Mouse (Mus musculus): ENCODE measurements around the gene Def8. TPM values are rescaled to one million over a fixed set of nuclear protein-coding genes. Genes with fewer than 3 reads are reported as not detected.

Def8 gene
- polyA plus RNA-seq (2015; fragmentation: Nextera tagmentation; extraction: Ambion mirVana) = 34.4 and 39.8 TPM in 2 replicates

DNA sequence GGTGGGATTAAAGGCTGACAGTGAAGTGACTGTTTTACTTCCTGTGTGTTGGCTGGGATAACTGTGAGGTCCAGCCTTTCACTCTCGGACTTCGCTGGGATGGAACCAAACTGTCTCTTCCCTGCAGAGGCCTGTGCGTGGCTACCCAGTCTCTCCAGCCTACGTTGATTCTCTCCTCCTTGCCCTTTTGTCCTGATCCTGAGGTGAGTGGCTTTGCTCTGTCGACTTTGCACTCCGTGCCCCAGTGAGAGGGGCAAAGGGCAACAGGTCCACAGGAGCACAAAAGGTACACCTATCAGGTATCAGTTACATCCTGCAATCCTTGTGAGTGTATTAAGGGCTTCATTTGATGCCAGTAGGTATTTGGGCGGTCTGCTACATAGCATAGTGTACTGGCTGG, at the start of gene Def8:
TSS of gene Def8 (plus strand) at position 87 of the 400 bp plus-strand sequence.
- no peaks in the 10 kb centered on the region for H3K36me3 ChIP-seq
- H3K4me1 ChIP-seq = peaks cover 9% of the 10 kb centered on the region; the same call in 1 of the 2 replicates
- no peak within 1 kb of the TSS for H3K9ac ChIP-seq
- H3K4me2 ChIP-seq = peak within 1 kb of the TSS; percentile 57
- H3K4me3 ChIP-seq (replicated peaks) = peak within 1 kb of the TSS; percentile 31
- no peak for ATAC-seq (replicated peaks; ENCODE audit: low FRiP score)
- peaks cover 24% of the 10 kb centered on the region for H3K9me3 ChIP-seq (replicated peaks)
- 66% methylated on average over 7 of the region's 7 CpGs for WGBS
- no peaks in the 10 kb centered on the region for H3K27me3 ChIP-seq
- no peak within 1 kb of the TSS for H3K27ac ChIP-seq

DNA sequence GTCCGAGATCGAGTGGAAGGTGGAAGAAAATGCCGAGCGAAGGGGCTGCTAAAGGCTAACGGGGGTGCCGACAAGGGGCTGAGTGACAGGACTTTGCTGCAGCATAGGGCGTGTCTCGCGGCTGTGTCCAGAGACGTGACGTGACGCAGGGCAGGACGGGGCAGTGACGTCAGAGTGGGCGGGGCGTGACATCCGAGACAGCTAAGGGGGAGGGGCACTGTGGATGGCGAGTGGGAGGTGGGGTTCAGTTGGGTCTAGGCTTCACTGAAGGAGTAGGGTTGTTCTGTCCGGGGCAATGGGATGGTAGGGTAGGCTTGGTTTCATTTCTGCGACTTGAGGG, 49.1 kb upstream of the Def8 start:
- peak overlapping the region; percentile 99 for H3K27ac ChIP-seq
- H3K27me3 ChIP-seq = no peaks in the 10 kb centered on the region
- peak overlapping the region; percentile 91 for H3K4me3 ChIP-seq (replicated peaks)
- under 1% methylated on average over 20 of the region's 20 CpGs for WGBS
- H3K9ac ChIP-seq = peak overlapping the region; percentile 83
- no peaks in the 10 kb centered on the region for H3K9me3 ChIP-seq (replicated peaks)
- peak; percentile 85 for ATAC-seq (replicated peaks; ENCODE audit: low FRiP score)
- H3K4me2 ChIP-seq = peak overlapping the region; percentile 90
- peaks cover 22% of the 10 kb centered on the region for H3K36me3 ChIP-seq
- peaks cover 19% of the 10 kb centered on the region for H3K4me1 ChIP-seq

GRCm38 (mm10) chr8:123375701-123376100, 47.6 kb upstream of the Def8 start:
- no peaks in the 10 kb centered on the region for H3K27me3 ChIP-seq
- H3K27ac ChIP-seq = no peak overlapping the region
- no peak overlapping the region for H3K4me3 ChIP-seq (replicated peaks)
- peaks cover 29% of the 10 kb centered on the region for H3K36me3 ChIP-seq
- H3K4me1 ChIP-seq = peaks cover 19% of the 10 kb centered on the region
- H3K9me3 ChIP-seq (replicated peaks) = no peaks in the 10 kb centered on the region
- ATAC-seq (replicated peaks; ENCODE audit: low FRiP score) = no peak
- no peak overlapping the region for H3K9ac ChIP-seq
- 87% methylated on average over 10 of the region's 10 CpGs for WGBS
- no peak overlapping the region for H3K4me2 ChIP-seq

DNA sequence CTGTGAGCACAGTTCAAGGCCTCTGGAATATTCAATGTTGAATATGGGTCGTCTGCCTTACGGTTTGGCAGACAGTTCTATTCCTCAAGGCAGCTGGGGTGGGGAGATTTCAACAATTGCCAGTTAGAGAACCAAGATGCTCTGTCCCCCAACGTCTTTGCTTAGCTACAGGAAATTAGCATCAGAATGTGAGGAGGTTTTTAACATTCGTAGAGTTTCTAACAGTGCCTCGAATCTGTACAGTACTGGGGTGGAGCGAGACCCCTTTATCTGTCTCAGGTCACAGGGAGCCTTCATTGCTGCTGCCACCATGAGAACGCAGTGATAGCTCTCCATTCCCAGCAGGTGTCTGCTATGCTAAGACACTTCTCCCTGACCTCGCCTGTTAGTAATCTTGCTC, 47.2 kb upstream of the Def8 start:
- ATAC-seq (replicated peaks; ENCODE audit: low FRiP score) = no peak
- 79% methylated on average over 8 of the region's 8 CpGs for WGBS
- no peak overlapping the region for H3K27ac ChIP-seq
- no peak overlapping the region for H3K4me3 ChIP-seq (replicated peaks)
- peaks cover 31% of the 10 kb centered on the region for H3K36me3 ChIP-seq
- peaks cover 19% of the 10 kb centered on the region for H3K4me1 ChIP-seq
- H3K4me2 ChIP-seq = no peak overlapping the region
- H3K9me3 ChIP-seq (replicated peaks) = no peaks in the 10 kb centered on the region
- H3K9ac ChIP-seq = no peak overlapping the region
- H3K27me3 ChIP-seq = no peaks in the 10 kb centered on the region

GRCm38 (mm10) chr8:123381711-123382110, 41.6 kb upstream of the Def8 start:
- no peak for ATAC-seq (replicated peaks; ENCODE audit: low FRiP score)
- WGBS = 96% methylated on average over 4 of the region's 4 CpGs

GRCm38 (mm10) chr8:123382516-123382915, 40.8 kb upstream of the Def8 start:
- WGBS = 85% methylated on average over 8 of the region's 8 CpGs
- Histone ChIP-seq H3K9ac (no peak overlapping the region), H3K4me2 (no peak overlapping the region), H3K27me3 (no peaks in the 10 kb centered on the region), H3K4me3 (replicated peaks) (no peak overlapping the region), H3K9me3 (replicated peaks) (no peaks in the 10 kb centered on the region), H3K36me3 (peaks cover 80% of the 10 kb centered on the region), H3K27ac (no peak overlapping the region), H3K4me1 (no peaks in the 10 kb centered on the region)
- ATAC-seq (replicated peaks; ENCODE audit: low FRiP score) = no peak

More at GRCm38 (mm10) chr8:123381711-123382110, 41.6 kb upstream of the Def8 start:
- no peak overlapping the region for H3K4me2 ChIP-seq
- H3K27me3 ChIP-seq = no peaks in the 10 kb centered on the region
- H3K27ac ChIP-seq = no peak overlapping the region
- H3K36me3 ChIP-seq = peaks cover 79% of the 10 kb centered on the region
- no peak overlapping the region for H3K4me3 ChIP-seq (replicated peaks)
- no peaks in the 10 kb centered on the region for H3K4me1 ChIP-seq
- no peaks in the 10 kb centered on the region for H3K9me3 ChIP-seq (replicated peaks)
- no peak overlapping the region for H3K9ac ChIP-seq

DNA sequence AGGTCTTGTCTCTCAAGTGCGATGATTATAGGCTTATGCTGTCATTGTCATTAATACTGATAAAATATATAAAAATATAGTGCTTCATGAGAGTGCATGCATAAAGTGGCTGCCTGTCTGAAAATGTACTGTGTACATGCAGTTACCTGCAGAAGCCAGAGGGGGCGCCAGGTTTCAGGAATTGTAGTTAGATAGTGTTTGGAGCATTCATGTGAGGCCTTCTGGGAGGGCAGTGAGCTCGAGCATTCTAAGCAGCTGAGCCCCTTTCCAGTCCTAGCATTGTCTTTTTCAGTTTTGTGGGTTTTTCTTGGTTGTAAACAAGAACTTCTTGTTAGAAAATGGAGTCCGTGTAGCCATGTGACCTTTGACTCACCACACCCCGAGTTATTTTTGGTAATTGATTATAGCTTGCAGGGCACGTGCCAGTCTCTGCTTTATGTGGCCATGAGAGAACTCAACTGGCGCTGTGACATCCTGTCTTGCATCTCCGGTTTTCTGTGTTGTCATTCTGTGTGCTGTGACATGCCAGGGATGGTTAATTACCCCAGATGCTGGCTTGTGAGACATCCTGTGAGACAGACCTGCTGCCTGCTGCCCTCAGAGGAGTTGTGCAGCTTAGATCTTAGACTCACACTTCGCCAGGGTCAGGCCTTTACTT, 38.3 kb upstream of the Def8 start:
- Histone ChIP-seq H3K4me2 (no peak overlapping the region), H3K36me3 (peaks cover 94% of the 10 kb centered on the region), H3K4me1 (no peaks in the 10 kb centered on the region), H3K9ac (no peak overlapping the region), H3K4me3 (replicated peaks) (no peak overlapping the region), H3K27me3 (no peaks in the 10 kb centered on the region), H3K9me3 (replicated peaks) (no peaks in the 10 kb centered on the region), H3K27ac (no peak overlapping the region)
- no peak for ATAC-seq (replicated peaks; ENCODE audit: low FRiP score)
- WGBS = 71% methylated on average over 9 of the region's 9 CpGs

DNA sequence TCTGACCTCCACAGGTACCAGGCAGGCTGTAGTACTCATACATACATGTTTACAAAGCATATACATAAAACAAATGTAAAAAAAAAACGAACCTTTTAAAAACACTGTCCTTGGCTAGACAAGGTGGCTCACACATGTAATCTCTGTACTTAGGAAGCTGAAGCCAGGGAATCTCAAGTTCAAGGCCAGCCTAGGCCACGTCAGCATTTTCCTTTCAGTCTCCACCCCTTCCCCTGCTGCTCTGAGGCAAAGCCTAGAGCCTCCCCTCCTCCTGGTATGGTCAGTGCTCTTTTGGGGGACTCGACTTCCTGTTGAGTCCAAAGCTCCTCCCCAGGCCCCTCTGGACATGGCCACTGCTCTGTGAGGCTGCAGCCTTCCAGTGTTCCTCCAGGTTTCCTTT, 36.3 kb upstream of the Def8 start:
- WGBS = 76% methylated on average over 3 of the region's 3 CpGs
- H3K4me1 ChIP-seq = no peaks in the 10 kb centered on the region

GRCm38 (mm10) chr8:123387801-123388200, 35.5 kb upstream of the Def8 start:
- H3K9me3 ChIP-seq (replicated peaks) = no peaks in the 10 kb centered on the region

More for the DNA sequence above, 36.3 kb upstream of the Def8 start:
- H3K27me3 ChIP-seq = no peaks in the 10 kb centered on the region
- no peak overlapping the region for H3K9ac ChIP-seq
- no peaks in the 10 kb centered on the region for H3K9me3 ChIP-seq (replicated peaks)
- H3K36me3 ChIP-seq = peaks cover 100% of the 10 kb centered on the region
- H3K4me3 ChIP-seq (replicated peaks) = no peak overlapping the region
- H3K27ac ChIP-seq = no peak overlapping the region
- no peak overlapping the region for H3K4me2 ChIP-seq
- ATAC-seq (replicated peaks; ENCODE audit: low FRiP score) = no peak

GRCm38 (mm10) chr8:123389026-123389425, 34.3 kb upstream of the Def8 start:
- no peak overlapping the region for H3K9ac ChIP-seq
- H3K9me3 ChIP-seq (replicated peaks) = no peaks in the 10 kb centered on the region
- no peak overlapping the region for H3K27ac ChIP-seq
- no peak overlapping the region for H3K4me3 ChIP-seq (replicated peaks)
- H3K4me1 ChIP-seq = no peaks in the 10 kb centered on the region
- no peaks in the 10 kb centered on the region for H3K27me3 ChIP-seq
- H3K36me3 ChIP-seq = peaks cover 100% of the 10 kb centered on the region
- 95% methylated on average over 7 of the region's 7 CpGs for WGBS
- ATAC-seq (replicated peaks; ENCODE audit: low FRiP score) = no peak
- no peak overlapping the region for H3K4me2 ChIP-seq

More at GRCm38 (mm10) chr8:123387801-123388200, 35.5 kb upstream of the Def8 start:
- ATAC-seq (replicated peaks; ENCODE audit: low FRiP score) = no peak
- Histone ChIP-seq H3K27me3 (no peaks in the 10 kb centered on the region), H3K36me3 (peaks cover 100% of the 10 kb centered on the region), H3K4me1 (no peaks in the 10 kb centered on the region), H3K27ac (no peak overlapping the region), H3K9ac (no peak overlapping the region), H3K4me3 (replicated peaks) (no peak overlapping the region), H3K4me2 (no peak overlapping the region)
- WGBS = 92% methylated on average over 8 of the region's 8 CpGs

- no peak overlapping the region for H3K4me2 ChIP-seq
- no peaks in the 10 kb centered on the region for H3K27me3 ChIP-seq
- 93% methylated on average over 13 of the region's 13 CpGs for WGBS
- H3K4me1 ChIP-seq = no peaks in the 10 kb centered on the region
- H3K4me3 ChIP-seq (replicated peaks) = no peak overlapping the region
- H3K9me3 ChIP-seq (replicated peaks) = no peaks in the 10 kb centered on the region
- ATAC-seq (replicated peaks; ENCODE audit: low FRiP score) = no peak
- no peak overlapping the region for H3K9ac ChIP-seq
- H3K36me3 ChIP-seq = peaks cover 100% of the 10 kb centered on the region
- H3K27ac ChIP-seq = no peak overlapping the region
Measured at GRCm38 (mm10) chr8:123398308-123398707, 25.0 kb upstream of the Def8 start.

DNA sequence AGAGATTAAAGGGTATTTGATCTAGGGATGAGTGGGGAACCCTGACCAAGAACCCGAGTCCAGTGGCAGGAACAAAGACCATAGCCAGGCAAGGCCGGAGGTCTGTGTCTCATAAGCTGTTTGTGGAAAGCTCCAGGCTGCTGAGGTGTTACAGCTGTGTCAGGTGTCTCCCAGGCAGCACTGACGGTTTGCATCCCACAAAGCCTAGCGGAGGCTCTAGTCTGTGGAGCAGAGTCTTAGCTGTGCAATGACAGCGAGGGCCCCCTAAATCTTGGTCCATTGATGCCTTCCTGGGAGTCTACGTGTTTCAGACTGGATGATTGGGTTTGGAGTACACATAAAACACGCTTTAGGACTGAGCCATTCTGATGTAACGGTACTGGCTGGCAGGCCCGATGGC, 21.4 kb upstream of the Def8 start:
- Histone ChIP-seq H3K4me1 (0 out of 2 replicates have a peak, but pooled peaks cover 4% of the 10 kb centered on the region), H3K27me3 (peaks cover under 1% of the 10 kb centered on the region; the same call in 1 of the 2 replicates), H3K27ac (no peak overlapping the region), H3K9me3 (replicated peaks) (no peaks in the 10 kb centered on the region), H3K36me3 (peaks cover 66% of the 10 kb centered on the region), H3K4me3 (replicated peaks) (no peak overlapping the region), H3K9ac (no peak overlapping the region), H3K4me2 (no peak overlapping the region)
- WGBS = 86% methylated on average over 9 of the region's 9 CpGs
- no peak for ATAC-seq (replicated peaks; ENCODE audit: low FRiP score)
